Mouse (Mus musculus) lung, postnatal 0 days (tissue): Measurements from ENCODE around the gene Cep97.

Experiments
- CTCF ChIP-seq: IDR thresholded peaks from 2 replicates; pipeline ENCODE4 v1.5.1; 2016; ENCODE audit warnings: antibody characterized with exemption, mild to moderate bottlenecking
- EP300 ChIP-seq: IDR thresholded peaks from 2 replicates; pipeline ENCODE4 v1.6.1; 2016; ENCODE audit warnings: antibody characterized with exemption, mild to moderate bottlenecking, control low read depth

GRCm38 (mm10) chr16:55966212-55966871, 31.7 kb upstream of the Cep97 start, which contains the start of gene Rpl24:
- TF ChIP-seq CTCF (peak; percentile 5; the same call in 1 of the 2 replicates), EP300 (peak; percentile 55; the same call in 1 of the 2 replicates)
